Mouse (Mus musculus): ENCODE data around the gene Hmcn1.

DNA sequence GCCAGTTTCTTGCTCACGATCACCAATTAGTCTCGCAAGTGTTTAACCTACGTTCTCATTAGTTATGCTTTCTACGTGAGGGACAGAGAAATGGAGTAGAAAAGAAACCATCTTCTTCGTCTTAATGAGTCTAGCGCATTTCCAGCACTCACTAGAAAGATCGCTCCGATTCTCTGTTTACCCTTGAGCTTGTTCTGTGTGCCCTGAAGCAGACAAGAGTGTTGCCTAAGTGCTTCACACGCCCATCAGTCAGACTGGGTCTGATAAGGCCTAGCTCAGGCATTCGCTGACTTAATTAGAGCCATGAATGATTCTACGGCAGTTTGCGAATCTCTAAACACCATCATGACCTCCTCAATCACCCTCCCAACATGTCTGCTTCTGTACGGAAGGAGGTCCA, 7.5 kb upstream of the Hmcn1 start:
- TF ChIP-seq CTCF (IDR thresholded peaks at IDR 0.05; ENCODE audit: extremely low read depth, insufficient read length, insufficient replicate concordance, low read depth, low read length) = no peak
- TF ChIP-seq POLR2A (IDR thresholded peaks at IDR 0.05; ENCODE audit: low read depth, low read length) = no peak

Data from small intestine, adult 2 months (tissue).